Mouse (Mus musculus): ENCODE data around the gene Sp6. TPM values are rescaled to one million over a fixed set of nuclear protein-coding genes. Genes with fewer than 3 reads are reported as not detected.

The Sp6 gene
- polyA plus RNA-seq, 1 experiment from 2014 or later = not detected

DNA sequence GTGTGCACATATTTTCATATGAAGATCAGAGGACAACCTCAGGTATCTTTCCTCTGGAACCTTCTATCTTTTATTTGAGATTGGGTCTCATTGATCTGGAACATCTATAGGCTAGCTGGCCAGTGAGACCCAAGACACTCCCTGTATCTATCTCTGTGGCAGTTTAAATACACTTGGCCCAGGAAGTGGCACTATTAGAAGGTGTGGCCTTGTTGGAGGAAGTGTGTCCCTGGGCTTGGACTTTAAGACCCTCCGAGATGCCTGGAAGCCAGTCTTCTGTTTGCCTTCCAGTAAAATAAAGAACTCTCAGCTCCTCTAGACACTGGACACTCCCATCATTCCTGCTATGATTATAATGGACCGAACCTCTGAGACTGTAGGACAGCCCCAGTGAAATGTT lies 56.6 kb downstream of the Sp6 start:
- no peaks in the 10 kb centered on the region for H3K9me3 ChIP-seq (ENCODE audit: control insufficient read depth, low read length)
- no peak overlapping the region for H3K9ac ChIP-seq (ENCODE audit: low read length)
- peaks cover 14% of the 10 kb centered on the region; the same call in 1 of the 2 replicates for H3K36me3 ChIP-seq (ENCODE audit: control insufficient read depth, insufficient read depth, low read length)
- ATAC-seq (replicated peaks; ENCODE audit: low FRiP score, low TSS enrichment, low read depth) (no peak), DNase-seq (ENCODE audit: low spot score) (no peak)
- H3K27me3 ChIP-seq (replicated peaks; ENCODE audit: control insufficient read depth, insufficient read depth, low read length) = no peaks in the 10 kb centered on the region
- H3K4me2 ChIP-seq (ENCODE audit: low read length) = no peak overlapping the region
- H3K27ac ChIP-seq (ENCODE audit: low read depth) = no peak overlapping the region
- 66% methylated on average over 2 of the region's 2 CpGs for WGBS
- no peak overlapping the region for H3K4me3 ChIP-seq (ENCODE audit: low read depth, low read length)
- no peaks in the 10 kb centered on the region for H3K4me1 ChIP-seq (replicated peaks; ENCODE audit: control insufficient read depth, insufficient read depth, low read length)

DNA sequence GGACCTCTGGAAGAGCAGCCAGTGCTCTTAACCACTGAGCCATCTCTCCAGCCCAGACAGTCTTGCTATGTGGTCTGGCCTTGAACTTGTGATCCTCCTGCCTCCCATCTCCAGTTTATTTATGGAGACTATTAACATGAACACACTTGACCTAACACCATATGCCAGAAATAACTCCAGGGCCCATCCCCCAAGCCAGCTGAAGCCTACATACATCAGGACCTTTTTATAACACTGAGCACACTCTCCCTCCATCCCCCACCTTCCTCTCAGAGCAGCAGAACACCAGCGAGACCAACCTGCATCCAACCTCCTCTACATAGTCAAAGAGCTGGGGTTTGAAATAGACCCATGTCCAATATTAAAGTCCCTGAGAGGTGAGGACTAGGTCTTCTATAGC lies 57.9 kb downstream of the Sp6 start:
- H3K27ac ChIP-seq (ENCODE audit: low read depth) = no peak overlapping the region

DNA sequence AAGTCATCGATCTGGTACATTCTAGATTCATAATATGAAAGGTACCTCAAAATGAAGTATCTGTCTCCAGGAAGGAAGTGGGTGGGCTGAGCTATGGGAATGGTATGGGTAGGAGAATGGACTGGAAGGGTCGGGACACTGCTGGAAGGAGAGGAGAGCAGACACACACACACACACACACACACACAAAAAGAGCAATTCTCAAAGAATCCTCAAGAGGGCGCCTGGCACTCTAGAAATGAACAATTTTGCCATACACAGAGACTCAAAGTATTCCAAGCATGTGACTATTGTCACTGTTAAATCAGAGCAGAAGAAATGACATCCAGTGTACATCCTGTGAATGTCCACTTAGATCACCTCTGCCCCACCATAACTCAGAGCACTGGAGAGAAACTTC lies 59.3 kb downstream of the Sp6 start:
- 27% methylated on average over 3 of the region's 3 CpGs for WGBS
- ATAC-seq (replicated peaks; ENCODE audit: low FRiP score, low TSS enrichment, low read depth) (0 out of 2 replicates have a peak, but pooled peaks have one; percentile 34), DNase-seq (ENCODE audit: low spot score) (peak; percentile 79)

More for the DNA sequence above, 57.9 kb downstream of the Sp6 start:
- H3K9me3 ChIP-seq (ENCODE audit: control insufficient read depth, low read length) = no peaks in the 10 kb centered on the region
- no peaks in the 10 kb centered on the region for H3K4me1 ChIP-seq (replicated peaks; ENCODE audit: control insufficient read depth, insufficient read depth, low read length)
- DNase-seq (ENCODE audit: low spot score) = no peak
- no peak overlapping the region for H3K9ac ChIP-seq (ENCODE audit: low read length)
- H3K4me3 ChIP-seq (ENCODE audit: low read depth, low read length) = no peak overlapping the region
- ATAC-seq (replicated peaks; ENCODE audit: low FRiP score, low TSS enrichment, low read depth) = no peak
- H3K27me3 ChIP-seq (replicated peaks; ENCODE audit: control insufficient read depth, insufficient read depth, low read length) = no peaks in the 10 kb centered on the region
- H3K36me3 ChIP-seq (ENCODE audit: control insufficient read depth, insufficient read depth, low read length) = peaks cover 14% of the 10 kb centered on the region; the same call in 1 of the 2 replicates
- WGBS = 43% methylated on average over 1 of the region's 1 CpGs
- no peak overlapping the region for H3K4me2 ChIP-seq (ENCODE audit: low read length)

GRCm38 (mm10) chr11:97074235-97074634 lies 61.0 kb downstream of the Sp6 start:
- 71% methylated on average over 8 of the region's 8 CpGs for WGBS
- Histone ChIP-seq H3K27me3 (replicated peaks; ENCODE audit: control insufficient read depth, insufficient read depth, low read length) (no peaks in the 10 kb centered on the region), H3K27ac (ENCODE audit: low read depth) (no peak overlapping the region), H3K9me3 (ENCODE audit: control insufficient read depth, low read length) (no peaks in the 10 kb centered on the region), H3K4me1 (replicated peaks; ENCODE audit: control insufficient read depth, insufficient read depth, low read length) (no peaks in the 10 kb centered on the region), H3K4me2 (ENCODE audit: low read length) (no peak overlapping the region), H3K4me3 (ENCODE audit: low read depth, low read length) (no peak overlapping the region), H3K9ac (ENCODE audit: low read length) (no peak overlapping the region), H3K36me3 (ENCODE audit: control insufficient read depth, insufficient read depth, low read length) (no peaks in the 10 kb centered on the region)
- DNase-seq (ENCODE audit: low spot score) = no peak
- ATAC-seq (replicated peaks; ENCODE audit: low FRiP score, low TSS enrichment, low read depth) = no peak

More for the DNA sequence above, 59.3 kb downstream of the Sp6 start:
- H3K9me3 ChIP-seq (ENCODE audit: control insufficient read depth, low read length) = no peaks in the 10 kb centered on the region
- H3K4me3 ChIP-seq (ENCODE audit: low read depth, low read length) = no peak overlapping the region
- H3K4me1 ChIP-seq (replicated peaks; ENCODE audit: control insufficient read depth, insufficient read depth, low read length) = no peaks in the 10 kb centered on the region
- H3K27me3 ChIP-seq (replicated peaks; ENCODE audit: control insufficient read depth, insufficient read depth, low read length) = no peaks in the 10 kb centered on the region
- no peak overlapping the region for H3K4me2 ChIP-seq (ENCODE audit: low read length)
- H3K27ac ChIP-seq (ENCODE audit: low read depth) = no peak overlapping the region
- no peak overlapping the region for H3K9ac ChIP-seq (ENCODE audit: low read length)
- H3K36me3 ChIP-seq (ENCODE audit: control insufficient read depth, insufficient read depth, low read length) = peaks cover 6% of the 10 kb centered on the region; the same call in 1 of the 2 replicates

Small RNAs within 50 kb of the gene (microRNA-seq; reads per million reads assigned to microRNA genes)
- gene Mir8103 = 1.4 reads per million, percentile 16 among the genes with 10 or more reads in this experiment

Other genes with a start within 250 kb of the Sp6 start
- 8.0 and 9.2 TPM in 2 replicates for gene Snx11, start 235.8 kb upstream of the Sp6 start, polyA plus RNA-seq (2014; fragmentation: Nextera tagmentation; extraction: Ambion mirVana)
- 87.8 and 101 TPM in 2 replicates for gene Cbx1, start 224.3 kb upstream of the Sp6 start, polyA plus RNA-seq (2014; fragmentation: Nextera tagmentation; extraction: Ambion mirVana)
- 36.0 and 36.7 TPM in 2 replicates for gene Nfe2l1, start 183.4 kb upstream of the Sp6 start, polyA plus RNA-seq (2014; fragmentation: Nextera tagmentation; extraction: Ambion mirVana)
- 100 and 102 TPM in 2 replicates for gene Copz2, start 163.5 kb upstream of the Sp6 start, polyA plus RNA-seq (2014; fragmentation: Nextera tagmentation; extraction: Ambion mirVana)
- 64.2 and 70.1 TPM in 2 replicates for gene Cdk5rap3, start 96.9 kb upstream of the Sp6 start, polyA plus RNA-seq (2014; fragmentation: Nextera tagmentation; extraction: Ambion mirVana)
- gene Prr15l, start 85.3 kb upstream of the Sp6 start, polyA plus RNA-seq (2014; fragmentation: Nextera tagmentation; extraction: Ambion mirVana) = 56.8 and 62.5 TPM in 2 replicates
- 40.9 and 44.1 TPM in 2 replicates for gene Pnpo, start 69.4 kb upstream of the Sp6 start, polyA plus RNA-seq (2014; fragmentation: Nextera tagmentation; extraction: Ambion mirVana)
- gene Sp2, start 30.4 kb upstream of the Sp6 start, polyA plus RNA-seq (2014; fragmentation: Nextera tagmentation; extraction: Ambion mirVana) = 18.6 and 18.7 TPM in 2 replicates
- 18.6 and 19.0 TPM in 2 replicates for gene Scrn2, start 16.5 kb downstream of the Sp6 start, polyA plus RNA-seq (2014; fragmentation: Nextera tagmentation; extraction: Ambion mirVana)
- 0.44 and 0.49 TPM in 2 replicates for gene Lrrc46, start 28.0 kb downstream of the Sp6 start, polyA plus RNA-seq (2014; fragmentation: Nextera tagmentation; extraction: Ambion mirVana)
- 96.4 and 98.5 TPM in 2 replicates for gene Mrpl10, start 28.2 kb downstream of the Sp6 start, polyA plus RNA-seq (2014; fragmentation: Nextera tagmentation; extraction: Ambion mirVana)
- gene Osbpl7, start 37.2 kb downstream of the Sp6 start, polyA plus RNA-seq (2014; fragmentation: Nextera tagmentation; extraction: Ambion mirVana) = 7.3 and 7.8 TPM in 2 replicates
- 0.07 TPM in 1 of 2 replicates, not detected in the other for gene Tbx21, start 101.9 kb downstream of the Sp6 start, polyA plus RNA-seq (2014; fragmentation: Nextera tagmentation; extraction: Ambion mirVana)
- gene Tbkbp1, start 138.1 kb downstream of the Sp6 start, polyA plus RNA-seq (2014; fragmentation: Nextera tagmentation; extraction: Ambion mirVana) = 3.2 and 3.9 TPM in 2 replicates
- gene Kpnb1, start 174.5 kb downstream of the Sp6 start, polyA plus RNA-seq (2014; fragmentation: Nextera tagmentation; extraction: Ambion mirVana) = 79.9 and 86.0 TPM in 2 replicates